Comparison of ENCODE assay signal across 28 mouse cellular contexts in the genomic region with DNA sequence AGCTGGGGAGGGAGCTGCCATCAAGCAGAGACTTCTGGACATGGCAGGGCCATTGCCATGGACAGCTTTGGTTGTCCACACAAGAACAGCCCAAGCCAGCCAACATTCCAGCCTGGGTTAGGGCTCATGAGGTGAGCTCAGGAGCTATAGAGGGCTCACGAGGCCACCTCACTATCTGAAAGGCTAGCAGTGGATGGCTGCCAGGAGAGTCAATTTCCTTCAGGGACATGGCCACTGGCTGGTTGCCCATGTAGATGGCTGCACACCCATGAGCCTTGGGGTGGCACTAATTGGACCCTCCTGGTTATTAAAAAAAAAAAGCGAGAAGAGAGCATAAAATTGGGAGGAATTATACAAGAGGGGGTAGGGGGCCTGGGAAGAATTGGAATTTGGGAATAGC. TPM values are rescaled to one million over a fixed set of nuclear protein-coding genes. Genes with fewer than 3 reads are reported as not detected.
DNase-seq lines count a peak whose midpoint lies in the region; ATAC-seq lines count a peak whose summit lies in the region.
"Had no signal": no experiment of that assay in that cellular context is flagged by ENCODE, and none has a peak within 500 bp of the region (broad histone marks: within the 10 kb centered on the region; RNA-seq: fewer than 3 reads in every experiment).

No protein-coding gene starts in this region.

- no peak for ATAC-seq in cerebellum, adult (ENCODE audit: insufficient number of reproducible peaks, low FRiP score, low TSS enrichment)
- ATAC-seq in liver, embryonic 11.5 days (replicated peaks; ENCODE audit: low FRiP score): no peak
- ATAC-seq: forebrain, embryonic 16.5 days; intestine, embryonic 16.5 days; midbrain, embryonic 13.5 days; Patski had no signal

- 83% methylated on average over 2 of the region's 2 CpGs for WGBS in liver, embryonic 11.5 days

- H3K4me3 ChIP-seq in liver, embryonic 11.5 days (ENCODE audit: low read depth, low read length): no peak overlapping the region
- H3K4me3 ChIP-seq: erythroblast, embryonic 14.5 days; heart, embryonic 15.5 days; hindbrain, embryonic 13.5 days; layer of hippocampus, adult 2 months; limb, embryonic 10.5 days; limb, embryonic 15.5 days; midbrain, embryonic 13.5 days; neural tube, embryonic 13.5 days; stomach, embryonic 15.5 days had no signal

- no peak overlapping the region for H3K9ac ChIP-seq in liver, embryonic 11.5 days (ENCODE audit: low read depth, low read length)
- H3K9ac ChIP-seq: heart, embryonic 15.5 days; hindbrain, embryonic 13.5 days; limb, embryonic 15.5 days; liver, embryonic 14.5 days; midbrain, embryonic 13.5 days; neural tube, embryonic 13.5 days; stomach, embryonic 15.5 days had no signal

- no peaks in the 10 kb centered on the region for H3K27me3 ChIP-seq in liver, embryonic 11.5 days (replicated peaks; ENCODE audit: control insufficient read depth, insufficient read depth, low read length)
- H3K27me3 ChIP-seq: heart, embryonic 15.5 days; hindbrain, embryonic 13.5 days; limb, embryonic 15.5 days; midbrain, embryonic 13.5 days; neural tube, embryonic 13.5 days; Patski; stomach, embryonic 15.5 days had no signal

- H3K4me2 ChIP-seq in liver, embryonic 11.5 days: no peak overlapping the region
- H3K4me2 ChIP-seq: heart, embryonic 15.5 days; hindbrain, embryonic 13.5 days; limb, embryonic 15.5 days; midbrain, embryonic 13.5 days; neural tube, embryonic 13.5 days; stomach, embryonic 15.5 days had no signal

- intact Hi-C loops in left cerebral cortex, postnatal 4 days (cut with DNase I): no loop called here

- no peaks in the 10 kb centered on the region; the same call in 1 of the 2 replicates for H3K36me3 ChIP-seq in liver, embryonic 11.5 days (ENCODE audit: control insufficient read depth, insufficient read depth, low read length)
- H3K36me3 ChIP-seq: stomach, embryonic 15.5 days had no signal

- peak; percentile 11 for DNase-seq in cerebellum, adult 11 months
- DNase-seq in left cerebral cortex, postnatal 4 days: peak; percentile 41
- no peak for DNase-seq in left cerebral cortex, adult 18-20 months (ENCODE audit: low spot score in 2 of 2)
- DNase-seq in cerebellum, postnatal 10 days: peak; percentile 55 to 61
- no peak for DNase-seq in spleen, adult 18-20 months
- DNase-seq in liver, embryonic 11.5 days (ENCODE audit: low spot score): no peak
- DNase-seq: adrenal gland, postnatal 14 days; heart, postnatal 4 days; kidney, adult 8-10 months; lung, adult 2 months; lung, postnatal 10 days; thymus, postnatal 14 days had no signal

- no peaks in the 10 kb centered on the region for H3K9me3 ChIP-seq in liver, embryonic 11.5 days (ENCODE audit: control insufficient read depth, low read length)
- H3K9me3 ChIP-seq: G1E; heart, embryonic 15.5 days; hindbrain, embryonic 13.5 days; limb, embryonic 10.5 days; limb, embryonic 15.5 days; midbrain, embryonic 13.5 days; neural tube, embryonic 13.5 days; stomach, embryonic 15.5 days had no signal

- H3K4me1 ChIP-seq in liver, embryonic 11.5 days (replicated peaks; ENCODE audit: control insufficient read depth, insufficient read depth, low read length): no peaks in the 10 kb centered on the region
- H3K4me1 ChIP-seq: limb, embryonic 15.5 days had no signal

- no peak overlapping the region for H3K27ac ChIP-seq in liver, embryonic 11.5 days (ENCODE audit: low read depth, low read length)
- H3K27ac ChIP-seq: heart, embryonic 15.5 days; hindbrain, embryonic 13.5 days; layer of hippocampus, adult 2 months; limb, embryonic 10.5 days; limb, embryonic 15.5 days; liver, embryonic 14.5 days; macrophage; midbrain, embryonic 13.5 days; neural tube, embryonic 13.5 days; stomach, embryonic 15.5 days had no signal

RNA-seq across cellular contexts. Expression of a gene that starts 4.6 kb away (rescaled TPM):
- total RNA-seq in left cerebral cortex, postnatal 4 days (2021): 10 to 100 TPM; 30.1 to 33.7 TPM
- total RNA-seq in left cerebral cortex, adult 18-20 months (2021): 10 to 100 TPM; 26.3 to 34.0 TPM
- 12.8 and 13.2 TPM in 2 replicates for polyA plus RNA-seq in liver, embryonic 11.5 days (2014; fragmentation: Nextera tagmentation; extraction: Ambion mirVana)

RNA-seq across cellular contexts. Expression of a gene that starts 33.8 kb away (rescaled TPM):
- total RNA-seq in left cerebral cortex, postnatal 4 days (2021): 1 to 10 TPM; 4.7 to 4.8 TPM
- total RNA-seq in left cerebral cortex, adult 18-20 months (2021): 1 to 10 TPM; 4.1 to 6.8 TPM
- 4.0 and 4.6 TPM in 2 replicates for polyA plus RNA-seq in liver, embryonic 11.5 days (2014; fragmentation: Nextera tagmentation; extraction: Ambion mirVana)
- polyA plus RNA-seq: erythroblast, embryonic 14.5 days had no signal

Comparison
In these comparisons a context has a peak if more than half of its experiments do, and no peak if none do; other contexts are left out.
1. DNase-seq: peak in cerebellum, adult 11 months (single experiment), left cerebral cortex, postnatal 4 days (single experiment) and cerebellum, postnatal 10 days (2 of 2); none in left cerebral cortex, adult 18-20 months (0 of 2), spleen, adult 18-20 months (0 of 2) and liver, embryonic 11.5 days (single experiment).